Comparison of ENCODE assay signal across 1 mouse cellular context in genomic region chr5:107868905-107869424, GRCm38 (mm10).
TF ChIP-seq lines count a peak whose summit lies in the region.

No protein-coding gene starts in this region.

TF ChIP-seq in CH12.LX, 34 proteins besides CTCF, POLR2A, EP300 and RAD21 (continued from another document):
- TF ChIP-seq PAX5 (IDR thresholded peaks at IDR 0.05; ENCODE audit: low read length) = no peak
- TF ChIP-seq SMC3 (IDR thresholded peaks at IDR 0.05; ENCODE audit: low read depth, low read length) = no peak
- TF ChIP-seq MAFK (IDR thresholded peaks at IDR 0.05; ENCODE audit: insufficient replicate concordance, low read length) = no peak
- TF ChIP-seq MYC (IDR thresholded peaks at IDR 0.05; ENCODE audit: low read depth, low read length) = no peak
- no peak for TF ChIP-seq JUN (IDR thresholded peaks at IDR 0.05; ENCODE audit: insufficient read depth, low read depth, low read length)
- TF ChIP-seq TBP (conservative IDR thresholded peaks at IDR 0.05; ENCODE audit: low read depth, low read length) = 0 out of 2 replicates have a peak, but pooled peaks have one; percentile 26
- TF ChIP-seq ZKSCAN1 (IDR thresholded peaks at IDR 0.05; ENCODE audit: borderline replicate concordance, low read depth, low read length) = no peak
- TF ChIP-seq ZC3H11A (IDR thresholded peaks at IDR 0.05; ENCODE audit: low read depth, low read length) = no peak
